Mouse (Mus musculus) T-helper 1 cell (primary cell): ENCODE measurements around the gene Ppp1cc.
"Not testable (repeated sequence)": the region's sequence is repeated elsewhere in the genome, so short reads cannot be mapped to it uniquely, and the experiment has no call there.

Experiments
- in situ Hi-C: fragments of 300-600 bp; cut with MboI, MseI; formaldehyde crosslinking; loops from one replicate; pipeline ENCODE4 v1.15.1; 2025; ENCODE audit warnings: high pct_unique_total_duplicates

Gene Ppp1cc

DNA sequence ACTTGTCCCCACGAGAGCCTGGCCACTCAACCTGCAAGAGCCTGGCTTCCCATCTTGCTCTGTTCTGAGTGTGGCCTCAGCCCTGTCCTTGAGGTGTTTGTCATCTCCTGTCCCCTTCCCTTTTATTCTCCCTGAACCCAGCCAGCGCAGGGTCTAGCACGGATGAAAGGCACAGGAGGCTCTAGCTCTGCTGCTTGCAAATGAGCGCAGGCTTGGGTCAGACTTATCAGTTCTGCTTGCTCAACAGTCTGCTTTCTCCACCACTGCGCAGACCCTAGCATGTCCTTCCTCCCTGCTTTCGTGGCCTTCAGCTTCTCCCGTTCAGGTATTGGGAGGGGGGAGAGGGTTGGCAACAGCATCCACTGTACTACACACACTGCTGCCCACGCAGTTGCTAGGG lies 54.0 kb downstream of the Ppp1cc start:
- in situ Hi-C loops: no loop called here

GRCm38 (mm10) chr5:122212820-122213219 lies 54.7 kb downstream of the Ppp1cc start:
- in situ Hi-C loops: not testable (repeated sequence)

- in situ Hi-C loops: no loop called here
These were observed 55.8 kb downstream of the Ppp1cc start for GRCm38 (mm10) chr5:122213861-122214260.

DNA sequence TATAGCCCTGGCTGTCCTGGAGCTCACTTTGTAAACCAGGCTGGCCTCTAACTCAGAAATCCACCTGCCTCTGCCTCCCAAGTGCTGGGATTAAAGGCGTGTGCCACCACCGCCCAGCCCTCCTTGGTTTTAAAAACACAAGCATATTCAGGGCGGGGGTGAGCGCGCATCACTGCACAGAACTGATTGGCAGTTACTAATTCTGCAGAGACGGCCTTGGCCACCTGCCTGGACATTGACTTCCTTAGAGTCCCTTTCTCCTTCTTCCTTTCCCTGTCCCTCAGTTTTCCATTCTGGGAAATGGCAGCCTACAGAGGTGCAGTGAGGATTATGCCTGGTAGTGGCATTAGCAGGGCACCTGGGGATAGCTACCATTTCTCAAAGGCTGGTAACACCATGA lies 59.6 kb downstream of the Ppp1cc start:
- in situ Hi-C loops: no loop called here

DNA sequence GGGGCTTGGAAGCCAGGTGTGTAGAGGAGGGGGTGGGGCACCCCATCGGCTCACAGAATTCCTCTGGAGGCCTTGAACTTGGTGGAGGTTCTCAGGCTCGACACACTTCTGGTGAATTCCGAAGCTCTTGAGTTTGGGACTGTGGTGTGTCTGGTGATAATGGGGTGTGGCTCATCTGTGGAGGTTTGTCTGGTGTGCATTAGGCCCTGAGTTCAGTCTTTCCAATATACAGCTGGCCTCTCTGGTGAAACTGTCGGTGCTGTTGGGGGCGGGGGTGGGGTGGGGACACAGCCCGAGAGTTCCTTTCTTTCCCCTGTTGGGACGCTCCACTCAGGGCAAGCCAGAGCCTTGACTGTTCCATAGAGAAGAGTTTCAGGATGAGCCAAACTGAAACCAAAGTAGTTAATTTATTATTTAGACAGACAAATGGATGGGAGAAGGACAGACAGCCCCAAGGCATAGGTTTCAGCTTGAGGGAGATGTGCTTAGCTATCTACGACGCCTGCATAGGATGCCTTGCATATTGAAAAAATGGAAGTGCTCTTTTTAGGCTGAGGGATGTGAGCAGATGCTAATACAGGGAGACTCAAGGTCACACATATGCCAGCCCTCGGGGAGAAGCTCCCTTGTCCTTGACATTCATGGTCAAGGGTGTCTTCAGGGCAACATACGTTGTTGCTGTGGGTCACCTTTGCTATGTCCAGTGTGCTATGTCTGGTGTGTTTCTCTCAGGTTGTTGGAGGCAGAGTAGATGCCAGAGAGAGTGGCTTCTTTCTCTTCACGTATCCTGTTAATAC lies 60.2 kb downstream of the Ppp1cc start:
- in situ Hi-C loops: no loop called here

DNA sequence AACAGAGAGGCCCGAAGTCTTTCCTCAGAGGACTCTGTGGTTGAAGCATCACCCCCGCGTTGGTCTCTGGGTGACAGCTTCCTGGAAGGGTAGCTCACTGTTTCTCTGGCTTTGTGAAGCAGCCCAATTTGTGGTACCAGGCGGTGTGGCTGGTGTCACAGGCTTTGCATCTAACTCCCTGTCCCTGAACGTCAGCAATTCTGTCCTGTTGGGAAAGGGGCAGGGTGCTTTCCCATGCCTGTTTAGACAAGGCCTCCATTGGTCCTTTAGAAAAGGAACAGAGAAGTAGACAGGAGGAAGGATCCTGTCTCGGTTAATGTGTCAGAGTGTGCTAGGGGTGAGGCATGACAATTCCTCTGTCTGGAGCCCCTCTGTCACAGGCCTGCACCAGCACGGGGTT lies 60.9 kb downstream of the Ppp1cc start:
- in situ Hi-C loops: no loop called here

DNA sequence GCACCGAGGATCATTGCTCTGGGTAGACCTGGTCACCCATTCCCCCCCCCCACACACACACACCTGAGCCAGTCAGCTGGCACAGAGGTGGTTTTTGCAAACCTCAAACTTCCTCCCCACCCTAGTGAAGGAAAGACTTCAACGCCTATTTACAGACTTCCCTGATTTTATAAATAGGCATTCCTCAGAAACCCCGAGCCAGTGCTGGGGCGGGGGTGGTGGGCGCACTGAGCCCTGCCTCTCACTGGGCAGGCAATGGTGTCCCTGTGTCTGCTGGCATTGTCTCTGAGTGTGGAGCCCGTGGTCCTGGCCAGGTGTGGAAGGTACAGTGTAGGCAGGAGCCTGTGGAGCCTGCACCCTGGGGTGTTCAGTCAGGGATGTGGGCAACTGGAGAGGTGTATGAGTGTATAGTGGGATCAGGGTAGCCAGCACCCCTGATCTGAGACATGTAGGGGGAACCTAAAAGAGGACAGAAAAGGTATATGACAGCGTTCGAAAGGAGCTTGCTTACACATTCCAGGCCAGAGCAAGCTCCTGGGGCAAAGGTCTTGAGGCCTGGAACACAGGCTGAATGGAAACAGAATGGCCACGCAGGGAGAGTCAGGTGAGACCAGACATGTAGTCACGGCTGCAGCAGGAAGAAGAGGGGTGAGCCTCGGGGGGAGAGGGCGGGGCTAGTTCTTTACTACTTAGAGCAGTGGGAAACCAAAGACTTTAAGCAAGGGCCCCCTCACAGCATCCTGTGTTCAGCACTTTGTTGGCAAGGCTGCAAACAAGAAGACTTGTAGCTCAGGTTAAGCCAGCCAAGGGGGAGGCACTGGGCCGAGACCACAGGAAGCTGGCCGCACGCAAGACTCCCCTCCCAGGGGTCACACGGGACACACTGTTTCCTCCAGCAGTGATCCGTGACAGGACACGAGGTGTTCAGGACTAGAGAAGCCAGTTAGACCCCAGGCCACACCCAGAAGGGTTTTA lies 61.9 kb downstream of the Ppp1cc start:
- in situ Hi-C loops: no loop called here

DNA sequence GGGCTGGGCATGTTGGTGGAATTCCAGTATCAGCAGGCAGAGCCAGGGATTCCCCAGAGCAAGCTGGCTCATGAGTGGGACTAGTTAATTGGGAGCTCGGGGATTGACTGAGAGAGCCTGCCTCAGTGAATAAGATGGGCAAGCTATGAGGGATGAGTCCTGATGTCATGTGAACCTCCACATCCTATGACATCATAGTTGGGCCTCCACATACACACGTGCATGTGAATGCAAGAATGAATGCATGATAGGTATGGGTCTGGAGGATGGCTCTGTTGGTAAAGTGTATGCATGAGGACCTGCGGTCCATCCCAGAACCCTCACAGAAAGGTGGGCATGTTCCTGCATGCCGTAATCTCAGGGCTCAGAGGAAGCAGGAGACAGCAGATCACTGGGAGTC lies 63.0 kb downstream of the Ppp1cc start:
- in situ Hi-C loops: no loop called here

GRCm38 (mm10) chr5:122224291-122224690 lies 66.2 kb downstream of the Ppp1cc start:
- in situ Hi-C loops: no loop called here
